Comparison of ENCODE assay signal across 8 mouse cellular contexts in the genomic region with DNA sequence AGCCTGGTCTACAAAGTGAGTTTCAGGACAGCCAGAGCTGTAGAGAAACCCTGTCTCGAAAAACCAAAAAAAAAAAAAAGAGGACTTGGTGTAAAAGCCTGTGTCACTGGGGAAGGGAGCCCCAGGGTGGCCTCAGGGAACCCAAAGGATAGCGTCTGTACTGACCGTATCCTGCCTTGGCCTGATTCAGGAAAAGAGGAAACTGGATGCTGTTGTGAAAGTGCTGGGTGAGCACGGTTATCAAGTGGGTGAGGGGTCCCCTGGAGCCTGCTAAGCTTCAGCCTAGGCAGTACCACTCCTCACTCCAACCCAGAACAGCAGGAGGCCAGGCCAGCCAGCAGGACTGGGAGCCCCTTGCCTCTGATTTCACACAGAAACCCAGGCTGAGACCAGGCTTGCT. TPM values are rescaled to one million over a fixed set of nuclear protein-coding genes. Genes with fewer than 3 reads are reported as not detected.
DNase-seq lines count a peak whose midpoint lies in the region; ATAC-seq and TF ChIP-seq lines count a peak whose summit lies in the region.

No protein-coding gene starts in this region.

- ATAC-seq in hindbrain, embryonic 11.5 days (ENCODE audit: low FRiP score): no peak
- no peak for ATAC-seq in heart, postnatal 0 days (ENCODE audit: insufficient read depth, low read depth)
- no peak for ATAC-seq in liver, embryonic 15.5 days (ENCODE audit: insufficient read depth)

- H3K36me3 ChIP-seq in hindbrain, embryonic 10.5 days: peaks cover 39% of the 10 kb centered on the region
- H3K36me3 ChIP-seq in hindbrain, embryonic 11.5 days (ENCODE audit: control insufficient read depth, insufficient read depth, low read length): no peaks in the 10 kb centered on the region
- H3K36me3 ChIP-seq in heart, postnatal 0 days (replicated peaks; ENCODE audit: control insufficient read depth, insufficient read depth, low read length): peaks cover 9% of the 10 kb centered on the region; the same call in 1 of the 2 replicates
- H3K36me3 ChIP-seq in liver, embryonic 15.5 days (replicated peaks): peaks cover 29% of the 10 kb centered on the region

- H3K4me1 ChIP-seq in hindbrain, embryonic 10.5 days (replicated peaks): peaks cover 37% of the 10 kb centered on the region
- H3K4me1 ChIP-seq in hindbrain, embryonic 11.5 days (replicated peaks; ENCODE audit: control insufficient read depth, insufficient read depth, low read length): peaks cover 8% of the 10 kb centered on the region; the same call in 1 of the 2 replicates
- H3K4me1 ChIP-seq in bone marrow macrophage, adult 2 months (ENCODE audit: control insufficient read depth, insufficient read depth, low read length): peaks cover 28% of the 10 kb centered on the region
- H3K4me1 ChIP-seq in heart, postnatal 0 days (ENCODE audit: control insufficient read depth, insufficient read depth): peaks cover 28% of the 10 kb centered on the region
- peaks cover 66% of the 10 kb centered on the region for H3K4me1 ChIP-seq in liver, embryonic 15.5 days (replicated peaks)

- H3K9me3 ChIP-seq in hindbrain, embryonic 10.5 days: no peaks in the 10 kb centered on the region
- H3K9me3 ChIP-seq in hindbrain, embryonic 11.5 days (ENCODE audit: control insufficient read depth, low read length): no peaks in the 10 kb centered on the region
- no peaks in the 10 kb centered on the region for H3K9me3 ChIP-seq in heart, postnatal 0 days (replicated peaks; ENCODE audit: control insufficient read depth, low read length)
- no peaks in the 10 kb centered on the region for H3K9me3 ChIP-seq in liver, embryonic 15.5 days (replicated peaks)

- WGBS in hindbrain, embryonic 10.5 days: 89% methylated on average over 4 of the region's 4 CpGs
- WGBS in hindbrain, embryonic 11.5 days: 92% methylated on average over 4 of the region's 4 CpGs
- 73% methylated on average over 4 of the region's 4 CpGs for WGBS in heart, postnatal 0 days
- WGBS in liver, embryonic 15.5 days (ENCODE audit: insufficient replicate concordance): 61% methylated on average over 4 of the region's 4 CpGs

- no peak for TF ChIP-seq CTCF in bone marrow macrophage, adult 2 months (IDR thresholded peaks at IDR 0.05; ENCODE audit: low read depth, low read length)
- TF ChIP-seq CTCF in heart, postnatal 0 days (IDR thresholded peaks at IDR 0.05; ENCODE audit: low read depth): no peak
- TF ChIP-seq CTCF in left cerebral cortex, adult 2 months (IDR thresholded peaks at IDR 0.05): no peak

- H3K4me2 ChIP-seq in hindbrain, embryonic 11.5 days (replicated peaks; ENCODE audit: low read depth, low read length): no peak overlapping the region
- H3K4me2 ChIP-seq in heart, postnatal 0 days (ENCODE audit: low read depth, low read length): peak overlapping the region; percentile 74; the same call in 1 of the 2 replicates
- peak overlapping the region; percentile 92 for H3K4me2 ChIP-seq in liver, embryonic 15.5 days

- H3K4me3 ChIP-seq in hindbrain, embryonic 10.5 days: peak overlapping the region; percentile 96; the same call in 1 of the 2 replicates
- no peak overlapping the region for H3K4me3 ChIP-seq in hindbrain, embryonic 11.5 days (ENCODE audit: low read depth, low read length)
- H3K4me3 ChIP-seq in bone marrow macrophage, adult 2 months (ENCODE audit: insufficient read depth, low read length): peak overlapping the region; percentile 99
- no peak overlapping the region for H3K4me3 ChIP-seq in heart, postnatal 0 days (ENCODE audit: low read depth, low read length)
- no peak overlapping the region for H3K4me3 ChIP-seq in liver, embryonic 15.5 days (replicated peaks)
- no peak overlapping the region for H3K4me3 ChIP-seq in left cerebral cortex, adult 2 months

- no peak for DNase-seq in hindbrain, embryonic 10.5 days (ENCODE audit: low spot score)
- DNase-seq in hindbrain, embryonic 11.5 days (ENCODE audit: low spot score): no peak
- no peak for DNase-seq in heart, postnatal 0 days (ENCODE audit: low spot score)
- no peak for DNase-seq in left cerebral cortex, adult 18-20 months (ENCODE audit: low spot score in 2 of 2)
- DNase-seq in spleen, postnatal 10 days (ENCODE audit: low spot score in 2 of 2): no peak
- DNase-seq in left cerebral cortex, adult 2 months (ENCODE audit: extremely low spot score in 1 of 2, low spot score in 2 of 2): no peak

- intact Hi-C loops in left cerebral cortex, adult 2 months (cut with DNase I): no loop called here

- H3K27ac ChIP-seq in hindbrain, embryonic 10.5 days: no peak overlapping the region
- no peak overlapping the region for H3K27ac ChIP-seq in hindbrain, embryonic 11.5 days (ENCODE audit: low read depth, low read length)
- H3K27ac ChIP-seq in bone marrow macrophage, adult 2 months (ENCODE audit: insufficient read depth, low read depth, low read length): peak overlapping the region; percentile 90
- H3K27ac ChIP-seq in heart, postnatal 0 days (ENCODE audit: low read depth): peak overlapping the region; percentile 98; the same call in 1 of the 2 replicates
- peak overlapping the region; percentile 98; the same call in 1 of the 2 replicates for H3K27ac ChIP-seq in liver, embryonic 15.5 days (replicated peaks)
- no peak overlapping the region for H3K27ac ChIP-seq in left cerebral cortex, adult 2 months

- no peak for TF ChIP-seq POLR2A in bone marrow macrophage, adult 2 months (IDR thresholded peaks at IDR 0.05; ENCODE audit: borderline replicate concordance, low read depth, low read length)

- no peaks in the 10 kb centered on the region for H3K27me3 ChIP-seq in hindbrain, embryonic 10.5 days (ENCODE audit: insufficient read depth, poor library complexity, severe bottlenecking)
- no peaks in the 10 kb centered on the region for H3K27me3 ChIP-seq in hindbrain, embryonic 11.5 days (ENCODE audit: control insufficient read depth, insufficient read depth, low read length)
- H3K27me3 ChIP-seq in heart, postnatal 0 days (ENCODE audit: control insufficient read depth, insufficient read depth, low read length): no peaks in the 10 kb centered on the region
- H3K27me3 ChIP-seq in liver, embryonic 15.5 days: no peaks in the 10 kb centered on the region

- no peak overlapping the region for H3K9ac ChIP-seq in hindbrain, embryonic 11.5 days (ENCODE audit: low read depth, low read length)
- no peak overlapping the region for H3K9ac ChIP-seq in heart, postnatal 0 days (replicated peaks; ENCODE audit: low read depth, low read length)
- H3K9ac ChIP-seq in liver, embryonic 15.5 days: no peak overlapping the region

- no peak for TF ChIP-seq EP300 in heart, postnatal 0 days (IDR thresholded peaks at IDR 0.05; ENCODE audit: low read depth)

RNA-seq across cellular contexts. Expression of a gene that starts 2.9 kb away (rescaled TPM):
- 33.1 and 41.3 TPM in 2 replicates for polyA plus RNA-seq in hindbrain, embryonic 10.5 days (2016; fragmentation: Nextera tagmentation; extraction: Ambion mirVana)
- polyA plus RNA-seq in hindbrain, embryonic 11.5 days (2014; fragmentation: Nextera tagmentation; extraction: Ambion mirVana): 26.1 and 28.9 TPM in 2 replicates
- 68.4 and 72.6 TPM in 2 replicates for polyA plus RNA-seq in bone marrow macrophage, adult 2 months (2012; ENCODE audit: insufficient read depth, insufficient read length, missing spikeins)
- 11.7 and 27.6 TPM in 2 replicates for total RNA-seq in heart, postnatal 0 days (2014; rRNA removed; ENCODE audit: low replicate concordance)
- 18.3 and 18.8 TPM in 2 replicates for polyA plus RNA-seq in heart, postnatal 0 days (2015; fragmentation: Nextera tagmentation; extraction: Ambion mirVana)
- polyA plus RNA-seq in liver, embryonic 15.5 days (2015; fragmentation: Nextera tagmentation; extraction: Ambion mirVana): 10.6 and 11.5 TPM in 2 replicates
- 10 to 100 TPM; 86.5 to 95.6 TPM for total RNA-seq in left cerebral cortex, adult 18-20 months (2021)
- total RNA-seq in left cerebral cortex, adult 2 months (2021): 10 to 100 TPM; 91.8 to 93.7 TPM

RNA-seq across cellular contexts. Expression of a gene that starts 8.9 kb away (rescaled TPM):
- polyA plus RNA-seq in hindbrain, embryonic 10.5 days (2016; fragmentation: Nextera tagmentation; extraction: Ambion mirVana): 71.6 and 80.8 TPM in 2 replicates
- polyA plus RNA-seq in hindbrain, embryonic 11.5 days (2014; fragmentation: Nextera tagmentation; extraction: Ambion mirVana): 61.3 and 68.8 TPM in 2 replicates
- polyA plus RNA-seq in bone marrow macrophage, adult 2 months (2012; ENCODE audit: insufficient read depth, insufficient read length, missing spikeins): 66.4 and 75.4 TPM in 2 replicates
- 214 and 223 TPM in 2 replicates for total RNA-seq in heart, postnatal 0 days (2014; rRNA removed; ENCODE audit: low replicate concordance)
- 138 and 159 TPM in 2 replicates for polyA plus RNA-seq in heart, postnatal 0 days (2015; fragmentation: Nextera tagmentation; extraction: Ambion mirVana)
- polyA plus RNA-seq in liver, embryonic 15.5 days (2015; fragmentation: Nextera tagmentation; extraction: Ambion mirVana): 25.4 and 30.9 TPM in 2 replicates
- 100 to 1,000 TPM; 213 to 223 TPM for total RNA-seq in left cerebral cortex, adult 18-20 months (2021)
- total RNA-seq in left cerebral cortex, adult 2 months (2021): 100 to 1,000 TPM; 208 to 211 TPM

RNA-seq across cellular contexts. Expression of a gene that starts 42.0 kb away (rescaled TPM):
- polyA plus RNA-seq in hindbrain, embryonic 10.5 days (2016; fragmentation: Nextera tagmentation; extraction: Ambion mirVana): 0.51 and 0.55 TPM in 2 replicates
- polyA plus RNA-seq in hindbrain, embryonic 11.5 days (2014; fragmentation: Nextera tagmentation; extraction: Ambion mirVana): 0.11 and 0.17 TPM in 2 replicates
- not detected in 2 replicates for polyA plus RNA-seq in bone marrow macrophage, adult 2 months (2012; ENCODE audit: insufficient read depth, insufficient read length, missing spikeins)
- total RNA-seq in heart, postnatal 0 days (2014; rRNA removed; ENCODE audit: low replicate concordance): not detected in 2 replicates
- 0.08 and 0.12 TPM in 2 replicates for polyA plus RNA-seq in heart, postnatal 0 days (2015; fragmentation: Nextera tagmentation; extraction: Ambion mirVana)
- polyA plus RNA-seq in liver, embryonic 15.5 days (2015; fragmentation: Nextera tagmentation; extraction: Ambion mirVana): 0.09 and 0.14 TPM in 2 replicates
- not detected for total RNA-seq in left cerebral cortex, adult 18-20 months (2021)
- total RNA-seq in left cerebral cortex, adult 2 months (2021): not detected

Comparison
In these comparisons a context has a peak if more than half of its experiments do, and no peak if none do; other contexts are left out.
1. H3K4me3 ChIP-seq: peak in hindbrain, embryonic 10.5 days (single experiment) and bone marrow macrophage, adult 2 months (single experiment); none in hindbrain, embryonic 11.5 days (single experiment), heart, postnatal 0 days (single experiment), liver, embryonic 15.5 days (single experiment) and left cerebral cortex, adult 2 months (single experiment).
2. H3K27ac ChIP-seq: peak in bone marrow macrophage, adult 2 months (single experiment), heart, postnatal 0 days (single experiment) and liver, embryonic 15.5 days (single experiment); none in hindbrain, embryonic 10.5 days (single experiment), hindbrain, embryonic 11.5 days (single experiment) and left cerebral cortex, adult 2 months (single experiment).